Mouse (Mus musculus) MEL (cell line): ENCODE measurements around the gene Prph2. TPM values are rescaled to one million over a fixed set of nuclear protein-coding genes. Genes with fewer than 3 reads are reported as not detected.

Source experiments
- DNase-seq: peaks from one replicate; pipeline ENCODE4 v3.0.0; 2011; ENCODE audit warnings: low read depth, low spot score
- H3K27ac ChIP-seq: 2 replicates; pipeline ENCODE4 v1.5.1; 2012; ENCODE audit warnings: low read depth, mild to moderate bottlenecking, control low read depth, low read length, moderate library complexity; ENCODE audit not compliant: control insufficient read depth
- H3K27me3 ChIP-seq, 2 experiments: fragments of 150-350 bp in 1 of 2; sonication (generic) in 1 of 2; 2 replicates each; pipeline ENCODE4 v1.6.1; 2012; ENCODE audit warnings: low read length in 2 of 2, mild to moderate bottlenecking in 2 of 2, improper control_type of control experiment in 1 of 2, moderate library complexity in 1 of 2; ENCODE audit not compliant: insufficient read depth in 2 of 2, control insufficient read depth in 1 of 2
- H3K36me3 ChIP-seq, 2 experiments: 2 replicates each; pipeline ENCODE4 v1.6.1; 2012 to 2014; ENCODE audit warnings: low read length in 2 of 2, improper control_type of control experiment in 1 of 2, inconsistent platforms in 1 of 2, mild to moderate bottlenecking in 1 of 2; ENCODE audit not compliant: insufficient read depth in 2 of 2, control insufficient read depth in 1 of 2
- H3K4me1 ChIP-seq, 2 experiments: fragments of 150-350 bp in 1 of 2; sonication (generic) in 1 of 2; 2 replicates each; pipeline ENCODE4 v1.6.1; 2012; ENCODE audit warnings: low read length in 2 of 2, improper control_type of control experiment in 1 of 2, mild to moderate bottlenecking in 1 of 2; ENCODE audit not compliant: insufficient read depth in 2 of 2, control insufficient read depth in 1 of 2
- H3K4me3 ChIP-seq, 2 experiments: fragments of 150-350 bp in 1 of 2; sonication (generic) in 1 of 2; 2 replicates each; pipeline ENCODE4 v1.5.1; 2012; ENCODE audit warnings: low read depth in 2 of 2, low read length in 2 of 2, mild to moderate bottlenecking in 2 of 2, moderate library complexity in 2 of 2, control low read depth in 1 of 2, improper control_type of control experiment in 1 of 2; ENCODE audit not compliant: control insufficient read depth in 1 of 2, insufficient read depth in 1 of 2
- H3K79me2 ChIP-seq: 2 replicates; pipeline ENCODE4 v1.6.1; 2012; ENCODE audit warnings: mild to moderate bottlenecking, low read length, moderate library complexity; ENCODE audit not compliant: control insufficient read depth, poor library complexity, insufficient read depth
- H3K9ac ChIP-seq: 2 replicates; pipeline ENCODE4 v1.6.1; 2012; ENCODE audit warnings: low read depth, mild to moderate bottlenecking, control low read depth, low read length, moderate library complexity; ENCODE audit not compliant: control insufficient read depth, poor library complexity, severe bottlenecking
- H3K9me3 ChIP-seq: fragments of 150-350 bp; sonication (generic); replicated peaks from 2 replicates; pipeline ENCODE4 v1.6.1; 2012; ENCODE audit warnings: mild to moderate bottlenecking, low read length, improper control_type of control experiment, moderate library complexity; ENCODE audit not compliant: insufficient read depth
- CTCF ChIP-seq, 3 experiments: IDR thresholded peaks in 2 of 3; conservative IDR thresholded peaks in 1 of 3; 2 replicates each; pipeline ENCODE4 v1.5.1; 2011 to 2012; ENCODE audit warnings: low read length in 3 of 3, low read depth in 2 of 3, mild to moderate bottlenecking in 2 of 3, improper control_type of control experiment in 1 of 3, inconsistent platforms in 1 of 3, mixed read lengths in 1 of 3, moderate library complexity in 1 of 3; ENCODE audit not compliant: control insufficient read depth in 1 of 3, insufficient read depth in 1 of 3, poor library complexity in 1 of 3, severe bottlenecking in 1 of 3
- ELF1 ChIP-seq: IDR thresholded peaks from 2 replicates; pipeline ENCODE4 v1.6.1; 2014; ENCODE audit warnings: low read depth, mild to moderate bottlenecking, inconsistent platforms, low read length, improper control_type of control experiment, moderate library complexity
- ETS1 ChIP-seq: IDR thresholded peaks from 2 replicates; pipeline ENCODE4 v1.6.1; 2012; ENCODE audit warnings: low read depth, mild to moderate bottlenecking, inconsistent platforms, low read length, improper control_type of control experiment, moderate library complexity
- JUND ChIP-seq: IDR thresholded peaks from 2 replicates; pipeline ENCODE4 v1.6.1; 2011; ENCODE audit warnings: low read depth, mild to moderate bottlenecking, improper control_type of control experiment, low read length
- KAT2A ChIP-seq: conservative IDR thresholded peaks from 2 replicates; pipeline ENCODE4 v1.6.1; 2012; ENCODE audit warnings: low read depth, low read length, improper control_type of control experiment, inconsistent platforms
- MAX ChIP-seq: IDR thresholded peaks from 2 replicates; pipeline ENCODE4 v1.6.1; 2011; ENCODE audit warnings: low read length, improper control_type of control experiment
- MEF2A ChIP-seq: IDR thresholded peaks from 2 replicates; pipeline ENCODE4 v1.6.1; 2014; ENCODE audit warnings: low read depth, mild to moderate bottlenecking, inconsistent platforms, low read length, improper control_type of control experiment; ENCODE audit not compliant: poor library complexity, insufficient replicate concordance, severe bottlenecking; ENCODE audit errors: extremely low read depth
- MYB ChIP-seq: IDR thresholded peaks from 2 replicates; pipeline ENCODE4 v1.6.1; 2011; ENCODE audit warnings: mild to moderate bottlenecking, low read depth, low read length, improper control_type of control experiment
- MYC ChIP-seq: IDR thresholded peaks from 2 replicates; pipeline ENCODE4 v1.6.1; 2011; ENCODE audit warnings: low read depth, mild to moderate bottlenecking, low read length, improper control_type of control experiment, moderate library complexity
- NELFE ChIP-seq: IDR thresholded peaks from 2 replicates; pipeline ENCODE4 v1.6.1; 2011; ENCODE audit warnings: low read depth, low read length, improper control_type of control experiment
- NRF1 ChIP-seq: IDR thresholded peaks from 2 replicates; pipeline ENCODE4 v1.6.1; 2014; ENCODE audit warnings: low read depth, mild to moderate bottlenecking, inconsistent platforms, low read length, improper control_type of control experiment, moderate library complexity; ENCODE audit not compliant: poor library complexity, insufficient read depth, severe bottlenecking
- POLR2AphosphoS2 ChIP-seq: IDR thresholded peaks from 2 replicates; pipeline ENCODE4 v1.6.1; 2011; ENCODE audit warnings: low read length, improper control_type of control experiment
- POLR2AphosphoS5 ChIP-seq: IDR thresholded peaks from 2 replicates; pipeline ENCODE4 v1.6.1; 2012; ENCODE audit warnings: low read depth, borderline replicate concordance, mild to moderate bottlenecking, inconsistent platforms, low read length, moderate library complexity, mixed read lengths
- RAD21 ChIP-seq: IDR thresholded peaks from 2 replicates; pipeline ENCODE4 v1.6.1; 2011; ENCODE audit warnings: mild to moderate bottlenecking, low read depth, low read length, improper control_type of control experiment
- SMC3 ChIP-seq: IDR thresholded peaks from 2 replicates; pipeline ENCODE4 v1.6.1; 2011; ENCODE audit warnings: low read depth, low read length, improper control_type of control experiment
- TCF12 ChIP-seq: IDR thresholded peaks from 2 replicates; pipeline ENCODE4 v1.6.1; 2014; ENCODE audit warnings: low read depth, mild to moderate bottlenecking, inconsistent platforms, low read length, improper control_type of control experiment, moderate library complexity
- UBTF ChIP-seq: IDR thresholded peaks from 2 replicates; pipeline ENCODE4 v1.6.1; 2012; ENCODE audit warnings: low read depth, mild to moderate bottlenecking, inconsistent platforms, low read length, improper control_type of control experiment, moderate library complexity, borderline replicate concordance; ENCODE audit not compliant: insufficient read depth
- USF1 ChIP-seq: IDR thresholded peaks from 2 replicates; pipeline ENCODE4 v1.6.1; 2014; ENCODE audit warnings: low read depth, mild to moderate bottlenecking, inconsistent platforms, low read length, improper control_type of control experiment, moderate library complexity
- ZC3H11A ChIP-seq: IDR thresholded peaks from 2 replicates; pipeline ENCODE4 v1.6.1; 2012; ENCODE audit warnings: low read depth, mild to moderate bottlenecking, inconsistent platforms, low read length, improper control_type of control experiment
- ZKSCAN1 ChIP-seq: IDR thresholded peaks from 2 replicates; pipeline ENCODE4 v1.6.1; 2012; ENCODE audit warnings: low read depth, mild to moderate bottlenecking, inconsistent platforms, low read length, improper control_type of control experiment, moderate library complexity
- ZMIZ1 ChIP-seq: IDR thresholded peaks from 2 replicates; pipeline ENCODE4 v1.6.1; 2012; ENCODE audit warnings: low read depth, mild to moderate bottlenecking, inconsistent platforms, low read length, improper control_type of control experiment, moderate library complexity
- ZNF384 ChIP-seq: IDR thresholded peaks from 2 replicates; pipeline ENCODE4 v1.6.1; 2012; ENCODE audit warnings: low read depth, mild to moderate bottlenecking, inconsistent platforms, low read length, improper control_type of control experiment
- polyA plus RNA-seq, 2 experiments: library from polyadenylated mRNA; stranded (reverse) in 1 of 2; unstranded in 1 of 2; fragments of >175 nt in 1 of 2; fragments of >200 nt in 1 of 2; gene quantifications; 2 replicates each; pipeline versions ENCODE4 v1.2.1 to v1.2.4; 2012; ENCODE audit warnings: low replicate concordance in 2 of 2, low read depth in 1 of 2; ENCODE audit not compliant: insufficient read length in 2 of 2, insufficient read depth in 1 of 2, missing spikeins in 1 of 2
- total RNA-seq: library from RNA; depleted of rRNA; stranded (reverse); fragments of 300-350 nt; gene quantifications from 2 replicates; pipeline ENCODE4 v1.2.3, GENCODE M21; 2012

Prph2 gene
- total and polyA plus RNA-seq, 3 experiments = not detected

GRCm38 (mm10) chr17:46903876-46904490, 6.3 kb upstream of the Prph2 start:
- Histone ChIP-seq H3K79me2 (no peaks in the 10 kb centered on the region), H3K36me3 (no peaks in the 10 kb centered on the region), H3K27ac (no peak overlapping the region), H3K4me3 (no peak overlapping the region), H3K27me3 (no peaks in the 10 kb centered on the region), H3K9me3 (no peaks in the 10 kb centered on the region), H3K9ac (no peak overlapping the region), H3K4me1 (peaks cover 0 to 3% of the 10 kb centered on the region in 2 experiments; a peak in 1 of 4 replicates)
- DNase-seq = peak; percentile 81
- TF ChIP-seq NRF1 (0 out of 2 replicates have a peak, but pooled peaks have one; percentile 39), RAD21 (peak; percentile 73), MYC (peak; percentile 55; the same call in 1 of the 2 replicates), SMC3 (peak; percentile 93), ZKSCAN1 (no peak), ZC3H11A (peak; percentile 74), UBTF (no peak), USF1 (no peak), CTCF (IDR thresholded peaks at IDR 0.05 in 2 of 3, conservative IDR thresholded peaks at IDR 0.05 in 1 of 3; ENCODE audit: control insufficient read depth in 1 of 3, insufficient read depth in 1 of 3, low read depth in 2 of 3, low read length in 3 of 3, poor library complexity in 1 of 3, severe bottlenecking in 1 of 3) (peak; percentile 90 to 95 (median 94))

- H3K27me3 ChIP-seq = peaks cover 2 to 6% of the 10 kb centered on the region in 2 experiments; a peak in 3 of 4 replicates
- no peaks in the 10 kb centered on the region for H3K79me2 ChIP-seq
- H3K4me3 ChIP-seq = no peak overlapping the region
- H3K9ac ChIP-seq = no peak overlapping the region
- no peaks in the 10 kb centered on the region for H3K9me3 ChIP-seq
- DNase-seq = no peak
- H3K36me3 ChIP-seq = no peaks in the 10 kb centered on the region
- TF ChIP-seq POLR2AphosphoS2 (no peak), JUND (no peak), ETS1 (no peak), ZMIZ1 (no peak), ZNF384 (no peak), MAX (no peak), NELFE (no peak), KAT2A (no peak), MYB (no peak), USF1 (no peak), ZC3H11A (no peak), ELF1 (no peak), MEF2A (no peak), NRF1 (no peak), TCF12 (no peak), MYC (no peak), POLR2AphosphoS5 (no peak)
- H3K27ac ChIP-seq = no peak overlapping the region
- no peaks in the 10 kb centered on the region for H3K4me1 ChIP-seq
These were observed 2.1 kb downstream of the Prph2 start for GRCm38 (mm10) chr17:46912331-46912730.
